Mouse (Mus musculus) induced T-regulatory cell, adult 2 months (primary cell): ENCODE measurements around the gene Srm.

ENCODE experiments used
- DNase-seq: peaks from one replicate; pipeline ENCODE4 v3.0.0-alpha.2; 2012; ENCODE audit warnings: low read depth

The Srm gene

DNA sequence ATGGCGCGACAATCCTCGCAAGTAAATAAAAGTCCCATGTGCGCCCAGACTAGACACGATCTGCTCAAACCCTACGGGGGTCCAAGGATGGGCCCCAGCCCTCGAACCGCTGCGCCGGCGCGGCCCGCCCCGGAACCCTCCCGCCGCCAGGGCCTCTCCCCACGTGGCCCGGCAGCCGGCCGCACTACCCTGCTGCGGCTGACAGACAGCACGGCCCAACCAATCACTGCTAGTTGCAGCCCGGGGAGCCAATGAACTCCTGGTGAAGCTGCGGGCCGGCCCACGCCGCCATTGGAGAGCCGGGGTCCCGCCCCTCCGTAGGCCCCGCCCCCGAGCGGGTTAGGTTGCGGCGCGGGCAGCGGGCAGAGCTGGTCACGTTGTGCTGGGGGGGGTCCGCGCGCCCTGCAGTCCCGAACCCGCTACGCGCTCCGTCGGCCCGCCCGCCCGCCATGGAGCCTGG, at the start of gene Srm:
TSS of gene Srm (plus strand) at position 333 of the 460 bp plus-strand sequence.
- peak; percentile 96 for DNase-seq

DNA sequence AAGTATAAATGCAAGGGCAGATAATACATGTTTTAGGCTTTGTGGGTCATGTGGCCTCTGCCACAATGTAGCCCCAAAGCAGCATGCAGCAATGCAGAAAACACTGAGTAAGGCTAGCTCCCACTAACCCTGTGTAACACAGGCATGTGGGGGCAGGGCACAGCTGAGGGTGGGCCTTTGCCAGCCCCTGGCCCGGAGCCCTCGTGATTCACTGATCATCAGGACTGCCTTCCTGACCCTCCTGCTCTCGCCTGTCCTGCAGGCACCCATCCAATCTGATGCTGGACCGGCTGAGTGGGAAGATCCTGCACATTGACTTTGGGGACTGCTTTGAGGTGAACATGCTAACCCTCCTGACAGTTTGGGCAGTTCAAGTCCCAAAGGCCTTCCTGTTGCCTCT, 42.2 kb upstream of the Srm start:
- DNase-seq = no peak

DNA sequence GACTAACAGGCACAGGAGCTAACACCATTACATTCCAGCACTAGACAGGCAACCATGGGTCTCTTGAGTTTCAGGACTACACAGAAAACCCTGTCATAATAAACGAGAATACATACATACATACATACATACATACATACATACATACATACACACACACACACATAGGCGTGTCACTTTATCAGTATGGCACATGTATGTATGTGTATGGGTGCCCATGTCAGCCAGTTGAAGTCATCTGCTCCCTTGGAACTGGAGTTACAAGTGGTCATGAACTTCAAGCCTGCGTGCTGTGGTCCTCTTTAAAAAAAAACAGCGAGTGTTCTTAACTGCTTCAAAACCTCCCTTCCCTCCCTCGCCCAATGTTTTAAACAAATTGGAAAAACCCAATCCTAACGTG, 33.5 kb upstream of the Srm start:
- DNase-seq = no peak

GRCm38 (mm10) chr4:148558297-148559000, 32.9 kb upstream of the Srm start, which contains the start of gene Exosc10:
TSS of gene Exosc10 (plus strand) at chr4:148558429.
- DNase-seq = peak; percentile 96

- DNase-seq = no peak
Observed at GRCm38 (mm10) chr4:148562676-148563075, 28.6 kb upstream of the Srm start.

DNA sequence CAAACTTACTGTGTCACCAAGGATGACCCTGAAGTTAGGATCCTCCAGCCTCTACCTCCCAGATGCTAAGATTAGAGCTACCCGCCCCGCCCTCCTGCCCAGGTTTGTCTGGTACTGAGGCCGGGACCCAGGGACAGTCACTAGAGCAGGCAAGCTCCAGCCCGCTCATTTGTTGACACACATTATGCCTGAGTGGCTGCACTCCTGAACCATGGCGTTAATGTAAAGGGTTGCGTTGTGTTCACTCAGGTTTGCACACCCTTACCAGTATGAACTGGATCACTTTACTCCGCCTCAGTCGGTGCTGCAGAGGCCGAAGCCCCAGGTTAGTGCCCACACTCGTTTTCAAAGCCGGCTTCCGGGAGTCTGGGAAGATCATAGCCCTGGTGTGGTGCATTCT, 27.7 kb upstream of the Srm start:
- no peak for DNase-seq

DNA sequence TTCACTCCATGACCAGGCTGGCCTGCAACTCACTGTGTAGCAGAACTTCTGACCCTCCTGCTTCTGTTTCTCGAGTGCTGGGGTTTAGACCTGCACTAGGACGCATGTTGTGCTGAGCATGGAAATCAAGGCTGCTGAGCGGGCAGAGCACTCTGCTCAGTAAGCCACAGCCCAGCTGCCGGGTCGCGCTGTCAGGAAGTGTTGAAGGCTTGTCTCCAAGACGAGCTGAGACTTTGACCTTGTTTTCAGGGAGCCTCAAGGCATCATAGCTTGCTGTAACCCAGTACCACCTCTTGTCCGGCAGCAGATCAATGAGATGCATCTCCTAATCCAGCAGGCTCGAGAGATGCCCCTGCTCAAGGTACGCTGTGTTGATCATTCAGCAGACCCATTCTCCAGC, 21.2 kb upstream of the Srm start:
- DNase-seq = no peak

DNA sequence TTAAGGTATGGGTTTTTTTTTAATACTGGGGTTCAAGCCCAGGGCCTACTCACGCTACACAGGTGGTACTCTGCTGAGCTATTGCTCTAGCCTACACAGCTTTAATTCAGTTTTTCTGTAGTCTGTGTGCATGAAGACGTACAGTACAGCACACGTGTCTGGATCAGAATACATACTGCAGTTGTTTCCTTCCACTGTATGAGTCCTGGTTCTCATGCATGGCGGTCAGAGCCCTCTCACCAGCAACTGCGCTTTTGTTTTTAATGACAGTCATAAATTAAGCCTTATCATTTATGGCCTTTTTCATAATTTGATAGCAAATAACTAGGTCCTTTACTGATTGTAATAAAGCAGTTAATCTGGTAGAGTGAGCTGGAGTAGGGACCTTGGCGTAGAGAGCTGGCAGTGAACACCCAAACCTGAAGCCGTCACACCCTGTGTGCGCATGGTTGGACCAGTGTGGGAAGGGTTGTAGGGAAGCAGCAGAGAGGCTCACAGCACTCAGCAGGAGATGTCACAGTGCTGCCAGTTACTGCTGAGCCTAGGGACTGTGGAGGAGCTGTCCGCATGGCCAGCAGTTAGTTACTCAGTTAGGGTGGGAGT, 20.5 kb upstream of the Srm start:
- no peak for DNase-seq

- no peak for DNase-seq
Observed at GRCm38 (mm10) chr4:148573222-148573621, 18.1 kb upstream of the Srm start.

GRCm38 (mm10) chr4:148580765-148581164, 10.5 kb upstream of the Srm start:
- DNase-seq = no peak

- no peak for DNase-seq
Observed at GRCm38 (mm10) chr4:148581422-148581821, 9.9 kb upstream of the Srm start.

GRCm38 (mm10) chr4:148583257-148583656, 8.0 kb upstream of the Srm start:
- DNase-seq = no peak

DNA sequence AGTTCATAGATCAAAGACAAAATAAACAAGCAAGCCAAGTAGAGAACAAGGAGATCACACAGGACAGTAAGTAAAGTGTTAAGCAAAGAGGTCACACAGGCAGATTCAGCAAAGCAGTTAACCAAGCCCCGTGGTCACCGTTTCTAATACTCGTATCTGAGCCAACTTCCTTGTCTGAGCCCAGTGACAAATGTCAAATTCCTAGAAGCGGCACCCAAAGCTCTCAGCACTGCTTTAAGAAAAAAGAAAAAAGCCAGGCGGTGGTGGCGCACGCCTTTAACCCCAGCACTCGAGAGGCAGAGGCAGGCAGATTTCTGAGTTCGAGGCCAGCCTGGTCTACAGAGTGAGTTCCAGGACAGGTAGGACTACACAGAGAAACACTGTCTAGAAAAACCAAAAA, 4.7 kb upstream of the Srm start:
- DNase-seq = no peak

GRCm38 (mm10) chr4:148588793-148589192, 2.5 kb upstream of the Srm start:
- no peak for DNase-seq

DNA sequence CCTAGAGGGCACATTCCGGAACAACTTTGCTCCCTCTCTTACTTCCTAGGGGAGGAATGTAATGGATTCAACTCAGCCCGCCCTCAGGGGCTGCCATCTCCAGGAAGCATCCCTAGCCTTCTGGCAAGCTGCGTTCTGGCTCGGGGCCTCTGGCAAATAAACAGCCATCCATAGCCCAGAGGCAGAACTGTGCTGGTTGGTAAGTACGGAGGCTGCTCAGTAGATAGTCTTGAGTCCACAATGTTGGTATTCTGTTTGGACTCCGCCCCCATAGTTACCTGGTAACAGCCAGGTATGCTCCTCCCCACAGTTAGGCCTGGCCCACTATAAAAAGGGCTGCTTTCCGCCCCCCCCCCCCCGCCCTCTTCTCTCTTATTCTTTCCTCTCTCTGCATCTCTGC, 1.7 kb upstream of the Srm start:
- DNase-seq = peak; percentile 16

DNA sequence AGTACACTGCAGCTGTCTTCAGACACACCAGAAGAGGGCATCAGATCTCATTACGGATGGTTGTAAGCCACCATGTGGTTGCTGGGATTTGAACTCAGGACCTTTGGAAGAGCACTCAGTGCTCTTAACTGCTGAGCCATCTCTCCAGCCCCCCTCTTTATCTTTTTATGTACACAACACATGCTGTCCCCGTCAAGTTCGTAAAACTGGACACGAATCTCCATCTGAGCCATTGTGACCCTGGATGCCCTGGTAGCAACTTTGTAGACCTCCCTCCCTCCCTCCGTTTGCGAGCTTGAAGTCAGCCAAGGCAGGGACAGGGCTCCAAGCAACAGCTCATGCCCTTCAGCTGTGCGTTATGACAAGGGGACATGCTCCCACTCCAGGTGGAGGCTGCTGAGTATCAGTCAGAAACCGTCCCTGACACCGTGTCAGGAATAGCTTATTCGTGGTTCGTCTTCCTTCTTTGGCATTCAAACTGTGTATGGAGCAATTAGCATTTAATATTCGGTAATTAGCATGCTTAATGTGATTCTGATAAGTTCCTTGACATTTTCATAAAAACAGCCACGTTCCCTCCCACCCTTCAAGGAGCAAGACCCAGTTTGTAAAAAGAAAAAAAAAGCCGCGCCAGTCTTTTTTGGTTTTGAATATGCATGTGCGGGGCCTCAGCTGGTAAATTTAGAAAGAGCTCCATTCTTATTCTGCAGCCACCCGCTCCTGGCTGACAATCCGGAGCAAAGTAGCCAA, 707 bp upstream of the Srm start:
- DNase-seq = no peak

DNA sequence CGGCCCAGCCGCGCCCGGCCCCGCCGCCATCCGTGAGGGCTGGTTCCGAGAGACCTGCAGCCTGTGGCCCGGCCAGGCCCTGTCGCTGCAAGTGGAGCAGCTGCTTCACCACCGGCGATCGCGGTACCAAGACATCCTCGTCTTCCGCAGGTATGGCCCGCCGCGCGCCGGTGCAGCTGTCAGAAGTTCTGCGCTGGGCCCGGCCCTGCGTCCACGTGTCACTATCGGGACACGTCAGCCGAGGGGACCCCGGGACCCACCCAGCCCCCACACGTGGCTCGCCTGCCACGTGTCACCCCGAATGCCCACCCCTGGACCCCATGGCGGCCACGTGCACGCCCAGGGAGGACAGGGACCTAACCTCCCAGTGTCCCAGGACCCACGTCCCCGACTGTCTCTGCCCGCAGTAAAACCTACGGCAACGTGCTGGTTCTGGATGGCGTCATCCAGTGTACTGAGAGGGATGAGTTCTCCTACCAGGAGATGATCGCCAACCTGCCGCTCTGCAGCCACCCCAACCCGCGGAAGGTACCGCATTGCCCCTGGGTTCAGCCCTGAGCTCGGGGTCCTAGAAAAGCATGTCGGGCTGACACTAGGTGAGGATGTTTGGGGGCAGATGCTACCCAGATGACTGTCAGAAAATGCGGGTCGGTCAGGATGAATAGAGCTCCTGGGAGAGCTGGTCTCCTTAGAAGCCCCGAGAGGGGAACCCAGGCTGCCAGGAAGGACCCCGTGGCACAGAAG, 506 bp downstream of the Srm start:
- no peak for DNase-seq

GRCm38 (mm10) chr4:148593996-148594395, 2.7 kb downstream of the Srm start:
- DNase-seq = no peak

DNA sequence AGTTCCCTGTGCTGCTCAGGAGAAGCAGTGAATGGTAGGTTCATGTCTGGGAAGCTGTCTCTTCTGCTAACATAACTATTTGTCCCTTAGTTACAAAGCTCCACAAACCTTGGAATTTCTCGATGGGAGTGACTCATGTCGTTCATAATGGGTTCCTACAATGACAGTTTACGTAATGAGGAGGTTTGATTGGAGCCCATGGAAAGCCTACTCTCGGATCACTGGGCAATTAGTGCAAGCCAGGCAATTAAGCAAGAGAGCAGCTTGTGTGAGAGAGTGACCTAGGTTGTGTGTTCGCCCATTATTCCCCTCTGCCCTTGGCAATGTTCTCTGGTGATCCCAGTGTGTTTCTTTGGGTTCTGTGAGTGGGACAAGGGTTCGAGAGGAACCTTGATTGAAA, 4.6 kb downstream of the Srm start:
- DNase-seq = no peak

DNA sequence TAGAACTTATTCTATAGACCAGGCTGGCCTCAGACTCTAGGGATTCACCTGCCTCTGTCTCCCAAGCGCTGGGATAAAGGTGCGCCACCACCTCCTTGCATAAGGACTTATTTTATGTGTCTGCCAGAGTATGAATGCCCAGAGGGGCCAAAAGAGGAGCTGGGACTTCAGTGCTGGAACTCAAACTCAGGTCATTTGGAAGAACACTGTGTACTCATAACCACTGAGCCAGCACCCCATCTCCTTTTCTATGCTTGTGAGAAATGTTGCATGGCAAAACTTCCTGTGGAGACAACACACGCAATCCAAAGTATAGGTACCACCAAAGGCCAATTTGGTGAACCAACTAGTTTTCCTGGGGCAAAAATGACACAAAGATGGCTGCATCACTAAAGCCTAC, 5.4 kb downstream of the Srm start:
- no peak for DNase-seq

- DNase-seq = no peak
Observed at GRCm38 (mm10) chr4:148598826-148599225, 7.5 kb downstream of the Srm start.

DNA sequence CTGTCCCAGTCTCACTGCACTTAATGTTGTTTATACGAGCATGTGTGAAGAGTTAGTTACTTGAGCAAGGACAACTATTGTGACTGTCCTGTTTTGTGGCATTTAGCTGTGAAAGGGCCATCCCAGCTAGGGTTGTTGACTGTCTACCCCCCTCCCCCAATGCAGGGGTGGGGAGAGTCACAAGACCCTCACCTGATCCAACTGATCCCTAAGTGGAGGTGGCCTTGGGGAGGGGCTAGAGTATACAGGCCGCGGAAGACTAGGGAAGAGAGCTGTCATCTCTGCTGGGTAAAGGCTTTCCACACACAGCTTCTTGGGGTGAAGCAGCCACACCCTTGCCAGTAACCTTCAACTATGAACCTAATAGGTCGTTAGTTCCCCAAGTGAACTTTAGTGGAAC, 9.0 kb downstream of the Srm start:
- no peak for DNase-seq
